Mouse (Mus musculus): Measurements from ENCODE around the gene Mrpl45.

The Mrpl45 gene

DNA sequence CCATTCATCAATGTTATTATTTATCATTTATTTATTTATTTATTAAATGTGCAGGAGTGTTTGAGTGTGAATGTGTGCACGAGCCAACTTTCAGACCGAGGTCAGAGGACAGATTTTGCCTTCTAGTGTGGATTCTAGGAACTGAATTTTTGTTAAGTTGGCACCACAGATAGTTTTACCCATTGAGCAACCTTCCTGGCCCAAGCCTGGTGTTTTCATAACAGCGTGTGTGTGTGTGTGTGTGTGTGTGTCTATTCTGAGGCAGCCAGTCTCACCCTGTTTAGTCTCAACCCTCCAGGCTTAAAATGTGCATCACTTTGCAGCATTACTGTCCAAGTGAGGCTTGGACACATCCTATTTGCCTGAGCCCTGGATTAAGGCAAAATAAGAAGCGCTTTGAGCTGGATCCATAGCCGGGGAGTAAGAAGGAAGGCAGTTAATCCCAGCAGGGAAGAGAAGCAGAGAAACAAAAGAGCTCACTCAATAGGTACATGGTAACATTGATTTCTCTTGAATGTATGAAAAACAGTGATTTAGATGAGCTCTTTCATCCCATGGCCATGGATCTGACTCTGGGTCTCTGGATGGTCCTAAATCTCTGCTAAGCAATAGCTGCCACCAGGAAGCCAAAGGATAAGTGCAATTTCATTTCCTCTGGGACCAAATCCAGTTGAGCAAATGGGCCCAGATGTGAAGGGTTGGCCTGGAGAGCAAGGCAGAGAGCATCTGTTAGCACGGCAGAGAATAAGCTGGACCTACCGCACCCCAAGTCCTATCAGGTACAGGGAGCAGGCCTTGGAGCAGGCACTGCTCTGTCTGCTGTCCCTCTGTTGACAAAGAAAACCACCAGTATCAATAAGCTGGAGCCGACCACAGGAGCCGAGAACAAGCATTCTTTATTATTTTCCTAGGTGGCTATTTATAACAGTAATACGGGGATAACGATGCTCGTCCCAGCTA, 16.0 kb downstream of the Mrpl45 start:
- no peak for DNase-seq (ENCODE audit: low read depth, low spot score)

DNA sequence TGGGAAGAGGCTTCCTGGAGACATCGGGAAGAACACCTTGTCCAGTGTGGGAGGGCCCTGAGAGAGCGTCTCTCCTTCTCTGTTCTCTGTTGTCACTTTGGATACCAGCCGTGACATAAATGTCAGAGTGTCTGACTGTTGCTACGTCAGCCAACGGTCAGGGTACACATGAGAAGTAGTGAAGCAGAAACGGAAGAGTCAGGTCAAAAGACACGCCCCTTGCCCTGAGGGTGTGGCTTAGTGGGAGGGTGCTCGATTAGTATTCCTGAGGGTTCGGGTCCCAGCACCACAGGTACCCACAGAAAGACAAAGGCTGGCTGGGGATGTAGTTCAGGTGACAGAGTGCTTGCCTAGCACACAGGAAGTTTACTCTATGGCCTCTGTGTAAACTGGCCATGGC, 17.5 kb downstream of the Mrpl45 start:
- no peak for DNase-seq (ENCODE audit: low read depth, low spot score)

- no peak for DNase-seq (ENCODE audit: low read depth, low spot score)
These were observed 18.4 kb downstream of the Mrpl45 start for GRCm38 (mm10) chr11:97333896-97334295.

- no peak for DNase-seq (ENCODE audit: low read depth, low spot score)
These were observed 18.9 kb downstream of the Mrpl45 start for GRCm38 (mm10) chr11:97334400-97334799.

GRCm38 (mm10) chr11:97336238-97336637, 20.7 kb downstream of the Mrpl45 start:
- DNase-seq (ENCODE audit: low read depth, low spot score): no peak

GRCm38 (mm10) chr11:97336751-97337345, 21.3 kb downstream of the Mrpl45 start:
- no peak for DNase-seq (ENCODE audit: low read depth, low spot score)

GRCm38 (mm10) chr11:97337363-97337762, 21.8 kb downstream of the Mrpl45 start:
- no peak for DNase-seq (ENCODE audit: low read depth, low spot score)

- no peak for DNase-seq (ENCODE audit: low read depth, low spot score)
These were observed 22.9 kb downstream of the Mrpl45 start for GRCm38 (mm10) chr11:97338302-97338976.

GRCm38 (mm10) chr11:97338977-97339315, 23.4 kb downstream of the Mrpl45 start:
- DNase-seq (ENCODE audit: low read depth, low spot score): no peak

DNA sequence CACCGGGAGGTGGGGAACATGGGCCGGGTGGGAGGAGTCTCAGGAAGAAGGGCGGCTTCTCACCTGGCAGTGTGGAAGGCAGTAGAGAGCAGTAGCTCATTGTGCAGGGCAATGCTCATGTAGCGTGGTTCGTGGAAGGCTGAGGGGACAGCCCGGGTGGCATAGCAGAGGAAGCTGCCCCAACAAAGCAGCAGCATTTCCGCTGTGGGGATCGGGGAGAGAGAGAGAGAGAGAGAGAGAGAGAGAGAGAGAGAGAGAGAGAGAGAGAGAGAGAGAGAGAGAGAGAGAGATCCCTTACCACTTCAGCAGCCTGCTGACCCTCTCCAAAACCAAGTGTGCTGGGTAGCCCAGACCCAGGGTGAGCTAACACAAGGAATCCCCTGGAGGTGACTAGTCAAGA, 27.7 kb downstream of the Mrpl45 start:
- DNase-seq (ENCODE audit: low read depth, low spot score): no peak

DNA sequence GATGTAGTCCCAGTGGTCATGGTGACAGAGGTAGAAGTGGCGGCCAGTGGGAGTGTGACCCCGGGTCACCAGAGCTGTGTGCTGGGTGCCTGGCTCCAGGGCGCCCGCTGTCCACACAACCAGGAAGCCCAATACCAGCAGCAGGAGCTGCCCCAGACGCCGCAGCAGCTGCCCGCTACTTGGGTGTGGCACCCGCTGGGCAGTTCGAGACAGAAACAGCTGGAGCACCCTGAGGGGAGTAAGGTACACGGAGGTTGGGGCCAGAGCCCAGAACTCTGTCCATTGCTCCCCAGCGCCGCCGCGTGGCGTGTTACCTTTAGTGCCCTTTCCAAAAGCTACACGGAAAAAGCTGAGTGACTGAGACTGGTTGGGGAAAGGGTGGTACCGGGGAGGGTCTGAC, 28.1 kb downstream of the Mrpl45 start:
- DNase-seq (ENCODE audit: low read depth, low spot score): no peak

- DNase-seq (ENCODE audit: low read depth, low spot score): no peak
These were observed 29.9 kb downstream of the Mrpl45 start for GRCm38 (mm10) chr11:97345446-97345845.

DNA sequence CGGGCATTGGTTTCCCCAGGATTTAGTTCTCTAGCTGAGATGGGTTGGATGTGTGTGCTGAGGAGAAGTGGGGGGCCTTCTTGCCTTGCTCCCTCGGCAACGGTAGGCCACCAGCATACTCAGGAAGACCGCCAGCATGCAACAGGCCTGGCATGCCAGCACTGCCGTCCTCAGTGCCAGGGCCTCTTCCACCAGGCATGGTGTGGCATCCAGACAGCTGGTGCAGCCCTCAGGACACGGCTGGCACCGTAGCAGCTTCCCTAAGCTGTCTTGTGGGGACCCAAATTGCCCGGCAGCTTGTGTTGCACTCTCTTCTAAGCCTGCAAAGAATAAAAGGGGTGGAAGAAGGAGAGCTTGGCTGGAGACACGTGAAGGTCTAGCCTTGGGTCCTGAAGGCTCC, 30.9 kb downstream of the Mrpl45 start:
- DNase-seq (ENCODE audit: low read depth, low spot score): no peak

- no peak for DNase-seq (ENCODE audit: low read depth, low spot score)
These were observed 31.8 kb downstream of the Mrpl45 start for GRCm38 (mm10) chr11:97347291-97347690.

- no peak for DNase-seq (ENCODE audit: low read depth, low spot score)
These were observed 34.5 kb downstream of the Mrpl45 start for GRCm38 (mm10) chr11:97350035-97350434.

- DNase-seq (ENCODE audit: low read depth, low spot score): no peak
These were observed 36.6 kb downstream of the Mrpl45 start, which contains the start of gene Gpr179 for GRCm38 (mm10) chr11:97352027-97352684. Gpr179 (minus strand) TSS chr11:97352077.

DNA sequence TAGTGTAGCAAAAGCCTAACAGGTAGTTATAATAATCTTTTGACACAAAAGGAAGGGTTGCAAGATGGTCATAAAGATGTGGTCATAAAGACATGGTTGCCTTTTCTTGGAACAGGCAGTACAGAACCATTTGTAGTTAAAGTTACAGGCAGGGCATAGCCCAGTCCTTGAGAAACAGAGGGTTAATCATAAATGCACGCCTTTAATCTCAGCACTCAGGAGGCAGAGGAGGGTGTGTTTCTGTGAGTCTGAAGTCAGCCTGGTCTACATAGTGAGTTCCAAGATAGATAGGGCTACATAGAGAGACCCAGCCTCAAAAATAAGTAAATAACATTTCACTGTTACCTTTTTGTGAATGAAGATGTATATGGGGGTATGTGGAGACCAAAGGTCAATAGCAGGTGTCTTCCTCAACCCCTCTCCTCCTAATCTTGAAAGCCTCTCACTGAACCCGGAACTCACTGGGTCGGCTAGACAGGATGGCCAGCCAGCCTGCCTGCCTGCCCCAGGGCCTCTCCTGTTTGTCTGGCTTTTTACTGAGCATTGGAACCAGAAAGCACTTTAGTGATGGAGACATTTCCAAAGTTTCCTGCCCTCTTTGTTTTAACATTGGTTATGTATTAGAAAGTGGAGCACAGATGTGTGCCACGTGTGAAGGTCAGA, 37.5 kb downstream of the Mrpl45 start:
- DNase-seq (ENCODE audit: low read depth, low spot score): no peak

DNA sequence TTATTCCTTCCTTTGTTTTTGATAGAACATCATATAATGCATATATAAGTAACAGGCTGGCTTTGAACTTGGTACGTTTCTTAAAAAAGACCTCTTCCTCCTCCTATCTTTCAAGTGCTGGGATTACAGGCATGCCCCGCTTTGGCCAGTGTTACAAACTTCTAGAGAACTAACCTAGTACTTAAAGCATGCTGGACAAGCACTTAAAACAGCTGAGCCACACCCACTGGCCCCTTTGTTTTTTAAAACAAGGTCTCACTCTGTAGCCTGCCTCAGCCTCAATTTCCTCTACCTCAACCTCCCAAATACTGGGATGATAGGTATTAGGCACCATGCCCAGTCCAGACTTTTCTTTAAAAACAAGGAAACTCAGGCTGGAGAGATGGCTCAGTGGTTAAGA, 39.1 kb downstream of the Mrpl45 start:
- DNase-seq (ENCODE audit: low read depth, low spot score): no peak

GRCm38 (mm10) chr11:97355247-97355646, 39.7 kb downstream of the Mrpl45 start:
- no peak for DNase-seq (ENCODE audit: low read depth, low spot score)

- DNase-seq (ENCODE audit: low read depth, low spot score): peak; percentile 75
These were observed 42.1 kb downstream of the Mrpl45 start for GRCm38 (mm10) chr11:97357663-97358062.

GRCm38 (mm10) chr11:97361948-97362648, 46.6 kb downstream of the Mrpl45 start, which contains the start of gene Socs7:
Socs7 (plus strand) TSS chr11:97362551.
- DNase-seq (ENCODE audit: low read depth, low spot score): peak; percentile 75
